Mouse (Mus musculus) cortical plate, adult 2 months (tissue): Measurements from ENCODE around the gene Acot7.

Experiments used
- CTCF ChIP-seq: fragments of 200-500 bp; IDR thresholded peaks from 2 replicates; pipeline ENCODE4 v1.5.1; 2011; ENCODE audit warnings: mild to moderate bottlenecking, control low read depth, low read length; ENCODE audit not compliant: insufficient read depth; ENCODE audit errors: extremely low read depth
- POLR2A ChIP-seq: fragments of 200-500 bp; IDR thresholded peaks from 2 replicates; pipeline ENCODE4 v1.6.1; 2011; ENCODE audit warnings: mild to moderate bottlenecking, low read length, control low read depth; ENCODE audit not compliant: insufficient read depth; ENCODE audit errors: extremely low read depth

DNA sequence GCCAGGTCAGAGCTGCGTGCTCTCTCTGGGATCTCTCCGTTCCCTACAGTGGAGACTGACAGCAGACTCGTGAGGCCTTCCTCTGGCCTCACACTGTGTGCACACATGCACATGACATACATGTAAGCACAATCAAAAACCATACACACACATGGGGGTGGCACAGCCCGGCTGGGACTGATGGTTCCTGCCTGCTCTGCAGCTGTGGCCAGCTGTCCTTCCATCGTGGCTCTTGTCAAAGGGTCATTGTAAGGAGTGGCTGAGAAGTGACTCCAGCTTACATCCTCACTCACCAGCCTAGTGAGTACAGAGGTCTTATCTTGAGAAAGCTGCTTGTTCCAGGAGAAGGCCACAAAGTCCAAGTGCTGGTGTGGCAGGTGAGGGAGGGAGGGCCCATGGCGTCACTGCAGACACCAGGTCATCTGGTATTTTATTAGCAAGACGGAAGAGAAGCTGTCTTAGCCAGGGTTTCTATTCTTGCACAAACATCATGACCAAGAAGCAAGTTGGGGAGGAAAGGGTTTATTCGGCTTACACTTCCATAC lies 37.0 kb downstream of the Acot7 start:
- TF ChIP-seq CTCF (no peak), POLR2A (no peak)
